Mouse (Mus musculus) embryo, embryonic 10.5 days (tissue): ENCODE measurements around the gene E130208F15Rik.
A peak's percentile ranks its signal among the peaks of the same experiment; 100 is the strongest.

ENCODE experiments used
- DNase-seq: peaks from one replicate; pipeline ENCODE4 v3.0.0-alpha.2; 2015; ENCODE audit warnings: low spot score

Gene E130208F15Rik

DNA sequence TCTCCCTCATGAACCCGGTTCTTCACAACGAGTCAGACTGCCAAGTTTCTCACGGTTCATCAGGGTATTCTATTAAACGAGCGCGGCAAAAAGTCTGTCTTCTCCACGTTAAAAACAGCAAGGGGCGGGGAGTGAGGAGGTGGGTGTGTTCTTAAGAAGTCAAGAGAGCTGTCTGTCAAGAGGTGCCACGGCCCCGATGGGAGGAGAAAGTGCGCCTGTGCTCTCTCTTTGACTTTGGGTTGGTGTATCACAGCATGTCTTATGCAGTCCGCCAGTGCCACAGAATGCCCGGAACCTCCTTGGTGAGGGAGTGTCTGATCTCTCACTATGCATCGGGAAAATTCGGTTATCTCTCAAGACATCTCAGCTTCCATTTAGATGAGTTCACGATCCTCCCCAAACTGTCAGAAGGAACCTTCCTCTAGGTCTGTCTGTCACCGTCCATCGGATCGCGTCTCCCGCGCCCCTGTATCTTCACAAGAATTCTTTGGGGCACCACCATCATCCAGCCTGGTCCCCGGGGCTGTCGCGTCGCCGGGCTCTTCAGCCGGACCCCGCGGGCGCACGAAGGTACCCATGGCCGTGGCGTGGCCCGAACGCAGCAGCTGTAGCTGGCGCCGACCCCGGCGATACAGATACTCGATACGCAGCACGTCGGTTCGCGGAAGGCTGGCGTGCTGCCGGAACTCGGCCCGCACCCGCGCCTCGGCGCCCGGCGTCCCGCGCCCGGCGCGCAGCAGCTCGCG is at the start of gene E130208F15Rik:
E130208F15Rik (plus strand) TSS at position 202 of the 746 bp plus-strand sequence.
- DNase-seq = peak; percentile 79

DNA sequence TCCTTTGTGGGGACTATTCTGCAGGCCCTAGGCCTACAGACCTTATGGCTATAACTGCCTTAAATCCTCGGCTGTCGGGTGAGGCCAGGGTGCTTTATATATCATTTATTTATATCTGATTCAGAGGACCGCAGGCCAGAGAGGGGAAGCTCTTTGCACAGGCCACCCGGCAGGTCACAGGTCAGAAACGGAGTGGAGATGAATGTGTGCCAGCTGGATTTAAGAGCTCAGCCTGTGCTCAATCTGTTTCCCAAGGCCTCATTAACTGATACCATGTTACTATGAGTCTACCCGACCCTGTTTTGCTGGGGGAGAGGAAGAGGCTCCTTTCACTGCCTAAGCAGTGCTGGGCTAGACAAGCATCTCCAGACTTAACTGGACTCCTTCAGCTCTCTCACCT is 47.2 kb upstream of the E130208F15Rik start:
- DNase-seq = no peak

DNA sequence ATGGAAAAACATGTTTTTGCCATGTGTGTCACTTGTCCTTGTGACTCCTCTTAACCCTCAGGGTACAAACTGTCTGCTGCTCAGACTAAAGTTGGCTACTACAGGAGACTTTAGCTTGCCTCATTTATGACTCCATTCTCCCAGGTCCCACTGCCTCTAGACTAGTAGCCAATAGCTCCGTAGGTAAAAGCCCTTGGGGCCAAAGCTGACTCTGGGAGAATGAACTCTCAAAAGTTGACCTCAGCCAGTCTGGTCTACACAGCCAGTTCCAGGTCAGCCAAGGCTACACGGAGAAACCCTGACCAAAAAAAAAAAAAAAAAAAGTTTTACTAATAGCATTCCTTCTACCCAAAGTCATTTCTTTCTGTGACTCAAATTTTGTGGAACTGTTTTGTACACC is 42.6 kb upstream of the E130208F15Rik start:
- no peak for DNase-seq

- peak; percentile 64 for DNase-seq
Observed at GRCm38 (mm10) chr7:30279536-30279935, 42.0 kb upstream of the E130208F15Rik start.

DNA sequence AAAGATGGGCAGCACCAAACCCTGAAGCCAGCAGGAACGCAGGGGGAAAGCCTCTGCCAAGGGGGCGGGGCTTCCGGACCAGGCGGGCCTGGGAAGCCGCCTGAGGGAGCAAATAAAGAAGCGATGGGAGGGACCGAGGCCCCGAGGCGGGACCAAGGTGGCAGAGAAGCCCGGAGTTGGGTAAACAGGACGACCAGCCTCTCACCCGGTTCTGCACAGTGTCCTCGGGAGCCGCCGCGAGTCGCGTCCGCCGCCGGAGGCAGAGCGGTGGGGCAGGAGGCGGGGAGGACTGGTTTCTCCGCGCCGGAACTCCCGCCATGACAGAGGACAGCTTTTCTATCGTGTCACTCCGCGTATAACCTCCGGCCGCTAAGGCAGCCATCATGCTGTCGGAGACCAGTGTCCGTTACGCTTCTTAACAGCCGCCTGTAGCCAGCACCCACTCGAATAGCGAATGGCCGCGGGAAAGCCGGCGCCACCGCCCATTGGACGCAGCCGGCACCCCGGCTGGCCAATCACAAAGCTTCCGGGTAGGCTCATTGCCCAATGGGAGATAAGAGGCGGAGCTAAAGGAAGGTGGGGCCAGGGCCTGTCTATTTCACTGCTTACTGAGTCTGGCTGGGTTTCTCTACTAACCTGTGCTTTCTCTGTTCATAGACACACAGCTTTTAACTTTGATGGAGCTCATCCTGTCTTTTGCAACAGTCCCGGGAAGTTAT is 41.4 kb upstream of the E130208F15Rik start, which contains the start of the genes Thap8 and Wdr62:
Thap8 (plus strand) TSS at position 144 of the 719 bp plus-strand sequence.
Wdr62 (minus strand) TSS at position 469 of the 719 bp plus-strand sequence.
- peak; percentile 97 for DNase-seq

GRCm38 (mm10) chr7:30280670-30281138 is 40.8 kb upstream of the E130208F15Rik start:
- DNase-seq = peak; percentile 93

DNA sequence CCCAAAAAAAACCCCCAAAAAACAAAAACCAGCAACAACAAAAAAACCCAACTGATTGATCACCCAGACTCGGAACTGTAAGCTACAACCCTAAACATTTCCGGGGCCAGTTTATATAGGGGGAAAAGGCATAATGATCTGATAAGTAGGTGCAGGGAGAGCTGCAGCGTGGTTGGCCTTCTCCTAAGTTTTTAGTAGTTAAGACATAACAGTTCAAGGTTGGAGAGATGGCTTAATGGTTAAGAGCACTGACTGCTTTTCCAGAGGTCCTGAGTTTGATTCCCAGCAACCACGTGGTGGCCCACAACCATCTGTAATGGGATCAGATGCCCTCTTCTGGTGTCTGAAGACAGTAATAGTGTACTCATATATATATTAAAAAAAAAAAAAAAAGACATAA is 40.0 kb upstream of the E130208F15Rik start:
- no peak for DNase-seq

GRCm38 (mm10) chr7:30282740-30283139 is 38.8 kb upstream of the E130208F15Rik start:
- DNase-seq = no peak

- no peak for DNase-seq
Observed at GRCm38 (mm10) chr7:30286701-30287410, 34.7 kb upstream of the E130208F15Rik start.

- DNase-seq = no peak
Observed at GRCm38 (mm10) chr7:30288046-30288445, 33.5 kb upstream of the E130208F15Rik start.

- no peak for DNase-seq
Observed at GRCm38 (mm10) chr7:30289071-30289713, 32.3 kb upstream of the E130208F15Rik start.

- DNase-seq = peak; percentile 56
Observed at GRCm38 (mm10) chr7:30289714-30290399, 31.7 kb upstream of the E130208F15Rik start.

DNA sequence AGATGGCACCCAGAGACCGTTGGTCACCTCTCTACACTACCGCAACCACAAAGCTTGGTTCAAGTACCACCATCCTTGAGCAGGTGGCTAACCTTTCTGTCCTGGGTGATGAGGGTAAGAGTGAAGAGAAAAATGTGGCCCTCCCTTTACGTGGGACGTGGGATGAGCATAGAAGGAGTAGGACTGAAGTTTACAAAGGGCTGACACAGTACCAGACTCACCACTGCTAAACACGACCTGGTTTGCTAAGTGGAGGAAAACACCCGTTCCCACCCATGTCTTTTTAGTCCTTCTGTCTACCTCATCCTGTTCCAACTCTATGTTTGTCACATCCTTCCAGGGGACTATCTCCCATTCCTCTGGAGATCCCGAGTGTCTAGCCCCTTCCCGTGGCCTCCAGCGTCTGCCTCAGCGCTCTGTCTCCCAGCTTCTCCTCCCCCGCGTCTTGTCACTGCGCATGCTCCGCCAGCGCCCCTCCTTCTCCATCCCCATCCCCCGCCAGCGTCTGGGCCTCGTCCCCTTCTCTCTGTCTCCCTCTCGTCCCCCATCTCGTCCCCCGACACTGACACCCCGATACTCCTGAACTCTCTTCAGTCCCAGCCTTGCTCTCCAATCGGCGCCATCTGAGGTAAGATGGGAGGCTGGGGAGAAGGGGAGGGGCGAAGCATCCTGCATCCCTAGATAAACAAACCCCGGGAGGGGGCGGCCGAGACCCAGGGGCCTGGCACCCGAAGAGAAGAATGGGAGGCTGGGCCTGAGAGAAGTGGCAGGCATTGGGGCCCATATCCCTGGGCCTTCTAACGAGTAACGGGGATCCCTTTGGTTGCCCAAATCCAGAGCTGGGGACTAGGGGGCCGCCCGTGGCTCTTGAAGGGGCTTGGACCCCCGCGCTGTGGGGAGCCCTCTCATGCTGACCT is 30.1 kb upstream of the E130208F15Rik start, which contains the start of gene Clip3:
Clip3 (plus strand) TSS at position 514 of the 917 bp plus-strand sequence.
- peak; percentile 89 for DNase-seq

GRCm38 (mm10) chr7:30293795-30294194 is 27.7 kb upstream of the E130208F15Rik start:
- no peak for DNase-seq

DNA sequence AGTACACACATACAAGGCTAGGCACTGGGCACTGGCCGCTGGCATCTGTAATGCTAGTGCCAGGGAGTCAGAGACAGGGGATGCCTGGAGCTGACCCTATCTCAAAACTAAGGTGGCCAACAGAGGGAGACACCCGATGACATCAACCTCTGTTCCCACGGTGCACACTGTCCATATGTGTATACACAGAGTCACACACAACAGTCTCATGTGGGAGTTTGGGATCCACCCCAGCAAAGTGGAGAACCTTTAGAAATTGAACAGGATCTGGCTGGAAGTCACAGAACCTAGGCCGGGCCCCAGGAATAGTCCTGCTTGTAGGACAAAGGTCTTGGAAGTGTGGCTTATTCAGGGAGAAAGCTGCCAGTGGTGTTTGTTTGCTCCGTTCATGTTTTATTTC is 27.2 kb upstream of the E130208F15Rik start:
- no peak for DNase-seq

GRCm38 (mm10) chr7:30295103-30295502 is 26.4 kb upstream of the E130208F15Rik start:
- no peak for DNase-seq

- DNase-seq = no peak
Observed at GRCm38 (mm10) chr7:30296816-30297215, 24.7 kb upstream of the E130208F15Rik start.

DNA sequence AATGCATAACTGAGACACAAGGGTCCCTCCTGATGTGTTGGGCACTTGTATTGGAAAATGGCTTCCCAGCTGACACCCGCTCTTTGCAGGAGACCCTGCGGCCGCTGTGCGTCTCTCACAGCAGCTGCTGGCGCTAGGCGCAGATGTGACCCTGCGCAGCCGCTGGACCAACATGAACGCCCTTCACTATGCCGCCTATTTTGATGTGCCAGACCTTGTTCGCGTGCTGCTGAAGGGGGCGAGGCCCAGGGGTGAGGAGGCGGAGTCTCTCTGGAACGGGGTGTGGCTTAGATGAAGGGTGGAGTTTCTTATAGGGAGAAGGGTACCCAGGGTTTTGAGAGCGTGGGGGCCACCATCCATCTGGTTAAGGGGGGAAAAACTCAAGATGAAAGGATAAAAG is 24.3 kb upstream of the E130208F15Rik start:
- no peak for DNase-seq

GRCm38 (mm10) chr7:30300914-30301313 is 20.6 kb upstream of the E130208F15Rik start:
- peak; percentile 57 for DNase-seq
